Mouse (Mus musculus) B cell, adult 62 days (primary cell): Measurements from ENCODE around the gene Gm5127. TPM values are rescaled to one million over a fixed set of nuclear protein-coding genes. Genes with fewer than 3 reads are reported as not detected.

Source experiments
- total RNA-seq: library from RNA; stranded (reverse); gene quantifications from 4 replicates; pipeline ENCODE4 v1.2.4, GENCODE M21; 2023

Gm5127 gene
- total RNA-seq = 0.48 to 0.85 TPM (median 0.73 TPM) in 4 replicates

DNA sequence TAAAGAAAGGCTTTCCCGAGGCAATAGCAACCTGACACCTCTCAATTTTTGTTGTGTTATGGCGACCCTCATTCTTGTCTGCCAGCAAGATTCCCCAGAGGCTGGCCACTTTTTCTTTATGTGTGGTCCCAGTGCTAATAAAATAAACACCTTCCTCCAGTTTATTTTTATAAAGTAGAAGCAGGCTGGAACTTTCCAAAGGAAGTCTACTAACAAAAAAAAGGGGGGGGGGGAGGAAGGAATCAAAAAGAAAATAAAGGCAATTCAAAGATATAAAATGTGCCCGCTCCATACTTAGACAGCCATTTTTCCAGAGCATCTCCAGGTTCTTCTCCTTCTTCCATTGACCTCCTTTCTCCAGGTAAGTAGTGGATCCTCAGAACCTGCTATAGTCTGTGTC lies at the start of gene Gm5127:
Gene Gm5127, plus strand, starts transcription at position 301 of the 400 bp plus-strand sequence.

GRCm38 (mm10) chrX:106603386-106603785 lies 20.4 kb downstream of the Gm5127 start, which contains the start of gene Cysltr1:
TSS of gene Cysltr1 (minus strand) at chrX:106603679.

Other genes starting within 250 kb of the Gm5127 start
- not detected in 4 replicates for gene Fndc3c1, start 97.8 kb upstream of the Gm5127 start, total RNA-seq
- 0.14 to 0.39 TPM in 2 of 4 replicates, not detected in the others for gene Cysltr1, start 20.5 kb downstream of the Gm5127 start, total RNA-seq